ENCODE assay signal across 8 mouse cellular contexts in genomic region chr12:3537616-3538015, GRCm38 (mm10). TPM values are rescaled to one million over a fixed set of nuclear protein-coding genes. Genes with fewer than 3 reads are reported as not detected.
A peak's percentile ranks its signal among the peaks of the same experiment; 100 is the strongest.
DNase-seq lines count a peak whose midpoint lies in the region.

No protein-coding gene starts in this region.

- DNase-seq in heart, postnatal 10 days, result peak; percentile 7 to 11
- DNase-seq in heart, postnatal 14 days, result no peak
- DNase-seq in urinary bladder, adult 18-20 months (ENCODE audit: low spot score in 2 of 2), result peak; percentile 56 to 71
- DNase-seq in urinary bladder, postnatal 10 days (ENCODE audit: low spot score), result no peak
- peak; percentile 34 for DNase-seq in kidney, postnatal 14 days
- no peak for DNase-seq in natural killer cell, adult 2 months (ENCODE audit: low spot score in 2 of 2)
- DNase-seq in cerebellum, adult 11 months, result no peak
- DNase-seq in layer of hippocampus, adult 11-12 months (ENCODE audit: low spot score), result no peak

- intact Hi-C loops in heart, postnatal 10 days (cut with DNase I), result no loop called here
- intact Hi-C loops in heart, postnatal 14 days (cut with DNase I), result no loop called here

RNA-seq across cellular contexts. Expression of gene Dtnb, which starts 34.6 kb away (rescaled TPM):
- total RNA-seq in heart, postnatal 10 days (2021), result 1 to 10 TPM; 6.8 to 7.3 TPM
- total RNA-seq in heart, postnatal 14 days (2021), result 1 to 10 TPM; 5.0 to 5.5 TPM

Comparison
In these comparisons a context has a peak if more than half of its experiments do, and no peak if none do; other contexts are left out.
1. DNase-seq: peak in heart, postnatal 10 days (2 of 2), urinary bladder, adult 18-20 months (2 of 2) and kidney, postnatal 14 days (single experiment); none in heart, postnatal 14 days (0 of 2), urinary bladder, postnatal 10 days (single experiment), natural killer cell, adult 2 months (0 of 2), cerebellum, adult 11 months (single experiment) and layer of hippocampus, adult 11-12 months (single experiment).